Mouse (Mus musculus): ENCODE measurements around the gene Myo1d. TPM values are rescaled to one million over a fixed set of nuclear protein-coding genes. Genes with fewer than 3 reads are reported as not detected.

Myo1d gene
- polyA plus RNA-seq, 1 experiment from 2014 or later = 9.3 TPM

GRCm38 (mm10) chr11:80723406-80724047 is 56.3 kb downstream of the Myo1d start:
- ATAC-seq (replicated peaks; ENCODE audit: low FRiP score) (no peak), DNase-seq (ENCODE audit: low spot score) (no peak)
- H3K9ac ChIP-seq (ENCODE audit: low read depth, low read length) = no peak overlapping the region
- 77% methylated on average over 9 of the region's 9 CpGs for WGBS
- no peaks in the 10 kb centered on the region for H3K4me1 ChIP-seq (replicated peaks; ENCODE audit: control insufficient read depth, insufficient read depth, low read length)
- H3K4me2 ChIP-seq = no peak overlapping the region
- H3K36me3 ChIP-seq (ENCODE audit: control insufficient read depth, insufficient read depth, low read length) = no peaks in the 10 kb centered on the region
- H3K27ac ChIP-seq (ENCODE audit: low read depth, low read length) = no peak overlapping the region
- no peak overlapping the region for H3K4me3 ChIP-seq (ENCODE audit: low read depth, low read length)
- no peaks in the 10 kb centered on the region for H3K9me3 ChIP-seq (ENCODE audit: control insufficient read depth, low read length)
- no peaks in the 10 kb centered on the region for H3K27me3 ChIP-seq (replicated peaks; ENCODE audit: control insufficient read depth, insufficient read depth, low read length)

GRCm38 (mm10) chr11:80719014-80719413 is 60.8 kb downstream of the Myo1d start:
- DNase-seq (ENCODE audit: low spot score) (no peak), ATAC-seq (replicated peaks; ENCODE audit: low FRiP score) (no peak)
- Histone ChIP-seq H3K9me3 (ENCODE audit: control insufficient read depth, low read length) (no peaks in the 10 kb centered on the region), H3K4me3 (ENCODE audit: low read depth, low read length) (no peak overlapping the region), H3K4me1 (replicated peaks; ENCODE audit: control insufficient read depth, insufficient read depth, low read length) (no peaks in the 10 kb centered on the region), H3K27me3 (replicated peaks; ENCODE audit: control insufficient read depth, insufficient read depth, low read length) (no peaks in the 10 kb centered on the region), H3K4me2 (no peak overlapping the region), H3K9ac (ENCODE audit: low read depth, low read length) (no peak overlapping the region), H3K36me3 (ENCODE audit: control insufficient read depth, insufficient read depth, low read length) (no peaks in the 10 kb centered on the region), H3K27ac (ENCODE audit: low read depth, low read length) (no peak overlapping the region)
- WGBS = 18% methylated on average over 1 of the region's 1 CpGs

- no peak for DNase-seq (ENCODE audit: low spot score)
- no peaks in the 10 kb centered on the region for H3K4me1 ChIP-seq (replicated peaks; ENCODE audit: control insufficient read depth, insufficient read depth, low read length)
- no peaks in the 10 kb centered on the region for H3K27me3 ChIP-seq (replicated peaks; ENCODE audit: control insufficient read depth, insufficient read depth, low read length)
- no peak overlapping the region for H3K4me3 ChIP-seq (ENCODE audit: low read depth, low read length)
- no peak overlapping the region for H3K27ac ChIP-seq (ENCODE audit: low read depth, low read length)
- no peak overlapping the region for H3K4me2 ChIP-seq
- no peak for ATAC-seq (replicated peaks; ENCODE audit: low FRiP score)
- no peak overlapping the region for H3K9ac ChIP-seq (ENCODE audit: low read depth, low read length)
- H3K36me3 ChIP-seq (ENCODE audit: control insufficient read depth, insufficient read depth, low read length) = no peaks in the 10 kb centered on the region
- no peaks in the 10 kb centered on the region for H3K9me3 ChIP-seq (ENCODE audit: control insufficient read depth, low read length)
Measured at GRCm38 (mm10) chr11:80718036-80718435, 61.8 kb downstream of the Myo1d start.

- Histone ChIP-seq H3K4me1 (replicated peaks; ENCODE audit: control insufficient read depth, insufficient read depth, low read length) (no peaks in the 10 kb centered on the region), H3K9ac (ENCODE audit: low read depth, low read length) (no peak overlapping the region), H3K9me3 (ENCODE audit: control insufficient read depth, low read length) (no peaks in the 10 kb centered on the region), H3K4me3 (ENCODE audit: low read depth, low read length) (no peak overlapping the region), H3K27me3 (replicated peaks; ENCODE audit: control insufficient read depth, insufficient read depth, low read length) (no peaks in the 10 kb centered on the region), H3K36me3 (ENCODE audit: control insufficient read depth, insufficient read depth, low read length) (no peaks in the 10 kb centered on the region), H3K4me2 (no peak overlapping the region), H3K27ac (ENCODE audit: low read depth, low read length) (no peak overlapping the region)
- DNase-seq (ENCODE audit: low spot score) (no peak), ATAC-seq (replicated peaks; ENCODE audit: low FRiP score) (no peak)
- 57% methylated on average over 2 of the region's 2 CpGs for WGBS
Measured at GRCm38 (mm10) chr11:80715115-80715514, 64.7 kb downstream of the Myo1d start.

GRCm38 (mm10) chr11:80713705-80714104 is 66.1 kb downstream of the Myo1d start:
- Histone ChIP-seq H3K27me3 (replicated peaks; ENCODE audit: control insufficient read depth, insufficient read depth, low read length) (no peaks in the 10 kb centered on the region), H3K9me3 (ENCODE audit: control insufficient read depth, low read length) (no peaks in the 10 kb centered on the region), H3K9ac (ENCODE audit: low read depth, low read length) (no peak overlapping the region), H3K36me3 (ENCODE audit: control insufficient read depth, insufficient read depth, low read length) (no peaks in the 10 kb centered on the region), H3K4me2 (no peak overlapping the region), H3K4me1 (replicated peaks; ENCODE audit: control insufficient read depth, insufficient read depth, low read length) (no peaks in the 10 kb centered on the region), H3K27ac (ENCODE audit: low read depth, low read length) (no peak overlapping the region), H3K4me3 (ENCODE audit: low read depth, low read length) (no peak overlapping the region)
- DNase-seq (ENCODE audit: low spot score) (no peak), ATAC-seq (replicated peaks; ENCODE audit: low FRiP score) (no peak)
- WGBS = 64% methylated on average over 1 of the region's 1 CpGs

GRCm38 (mm10) chr11:80712201-80712600 is 67.6 kb downstream of the Myo1d start:
- ATAC-seq (replicated peaks; ENCODE audit: low FRiP score) (no peak), DNase-seq (ENCODE audit: low spot score) (no peak)
- Histone ChIP-seq H3K9ac (ENCODE audit: low read depth, low read length) (no peak overlapping the region), H3K36me3 (ENCODE audit: control insufficient read depth, insufficient read depth, low read length) (no peaks in the 10 kb centered on the region), H3K27ac (ENCODE audit: low read depth, low read length) (no peak overlapping the region), H3K27me3 (replicated peaks; ENCODE audit: control insufficient read depth, insufficient read depth, low read length) (no peaks in the 10 kb centered on the region), H3K4me3 (ENCODE audit: low read depth, low read length) (no peak overlapping the region), H3K4me1 (replicated peaks; ENCODE audit: control insufficient read depth, insufficient read depth, low read length) (no peaks in the 10 kb centered on the region), H3K4me2 (no peak overlapping the region), H3K9me3 (ENCODE audit: control insufficient read depth, low read length) (no peaks in the 10 kb centered on the region)
- 61% methylated on average over 3 of the region's 3 CpGs for WGBS

GRCm38 (mm10) chr11:80711336-80711735 is 68.5 kb downstream of the Myo1d start:
- no peak for DNase-seq (ENCODE audit: low spot score)
- no peak overlapping the region for H3K4me3 ChIP-seq (ENCODE audit: low read depth, low read length)
- no peak for ATAC-seq (replicated peaks; ENCODE audit: low FRiP score)
- no peak overlapping the region for H3K27ac ChIP-seq (ENCODE audit: low read depth, low read length)
- H3K4me2 ChIP-seq = no peak overlapping the region
- no peaks in the 10 kb centered on the region for H3K9me3 ChIP-seq (ENCODE audit: control insufficient read depth, low read length)
- H3K9ac ChIP-seq (ENCODE audit: low read depth, low read length) = no peak overlapping the region
- no peaks in the 10 kb centered on the region for H3K27me3 ChIP-seq (replicated peaks; ENCODE audit: control insufficient read depth, insufficient read depth, low read length)
- no peaks in the 10 kb centered on the region for H3K36me3 ChIP-seq (ENCODE audit: control insufficient read depth, insufficient read depth, low read length)
- 55% methylated on average over 6 of the region's 6 CpGs for WGBS
- H3K4me1 ChIP-seq (replicated peaks; ENCODE audit: control insufficient read depth, insufficient read depth, low read length) = no peaks in the 10 kb centered on the region

- Histone ChIP-seq H3K4me3 (ENCODE audit: low read depth, low read length) (no peak overlapping the region), H3K4me1 (replicated peaks; ENCODE audit: control insufficient read depth, insufficient read depth, low read length) (no peaks in the 10 kb centered on the region), H3K36me3 (ENCODE audit: control insufficient read depth, insufficient read depth, low read length) (no peaks in the 10 kb centered on the region), H3K9ac (ENCODE audit: low read depth, low read length) (no peak overlapping the region), H3K27me3 (replicated peaks; ENCODE audit: control insufficient read depth, insufficient read depth, low read length) (no peaks in the 10 kb centered on the region), H3K27ac (ENCODE audit: low read depth, low read length) (no peak overlapping the region), H3K9me3 (ENCODE audit: control insufficient read depth, low read length) (no peaks in the 10 kb centered on the region), H3K4me2 (no peak overlapping the region)
- ATAC-seq (replicated peaks; ENCODE audit: low FRiP score) (no peak), DNase-seq (ENCODE audit: low spot score) (no peak)
- 72% methylated on average over 4 of the region's 4 CpGs for WGBS
Measured at GRCm38 (mm10) chr11:80700611-80701010, 79.2 kb downstream of the Myo1d start.

- H3K27me3 ChIP-seq (replicated peaks; ENCODE audit: control insufficient read depth, insufficient read depth, low read length) = no peaks in the 10 kb centered on the region
- H3K36me3 ChIP-seq (ENCODE audit: control insufficient read depth, insufficient read depth, low read length) = no peaks in the 10 kb centered on the region
- DNase-seq (ENCODE audit: low spot score) = no peak
- no peaks in the 10 kb centered on the region for H3K4me1 ChIP-seq (replicated peaks; ENCODE audit: control insufficient read depth, insufficient read depth, low read length)
- WGBS = 57% methylated on average over 3 of the region's 3 CpGs
- ATAC-seq (replicated peaks; ENCODE audit: low FRiP score) = no peak
- H3K9ac ChIP-seq (ENCODE audit: low read depth, low read length) = no peak overlapping the region
- no peak overlapping the region for H3K27ac ChIP-seq (ENCODE audit: low read depth, low read length)
- H3K4me3 ChIP-seq (ENCODE audit: low read depth, low read length) = no peak overlapping the region
- H3K9me3 ChIP-seq (ENCODE audit: control insufficient read depth, low read length) = no peaks in the 10 kb centered on the region
- H3K4me2 ChIP-seq = no peak overlapping the region
Measured at GRCm38 (mm10) chr11:80698721-80699120, 81.1 kb downstream of the Myo1d start.

All from liver, embryonic 11.5 days (tissue).